Mouse (Mus musculus) hindbrain, embryonic 14.5 days (tissue): Measurements from ENCODE around the gene Asic5. TPM values are rescaled to one million over a fixed set of nuclear protein-coding genes. Genes with fewer than 3 reads are reported as not detected.

Experiments used
- ATAC-seq: fragments of 200-750 bp; cut with Nextera tagmentation; 2 replicates; pipeline ENCODE4 v1.8.0; 2017; ENCODE audit warnings: moderate number of reproducible peaks, mild to moderate bottlenecking, moderate TSS enrichment, moderate library complexity; ENCODE audit not compliant: low FRiP score
- DNase-seq: peaks from one replicate; pipeline ENCODE4 v3.0.0-alpha.2; 2015; ENCODE audit warnings: low spot score
- H3K27ac ChIP-seq: fragments of 300-500 bp; sonication (generic); 2 replicates; pipeline ENCODE4 v1.5.1; 2014; ENCODE audit warnings: mild to moderate bottlenecking, moderate library complexity
- H3K27me3 ChIP-seq: fragments of 300-500 bp; sonication (generic); 2 replicates; pipeline ENCODE4 v1.6.1; 2014; ENCODE audit warnings: mild to moderate bottlenecking, low read length, mixed read lengths; ENCODE audit not compliant: control insufficient read depth, insufficient read depth
- H3K36me3 ChIP-seq: fragments of 300-500 bp; sonication (generic); replicated peaks from 2 replicates; pipeline ENCODE4 v1.6.1; 2014; ENCODE audit not compliant: control insufficient read depth, insufficient read depth
- H3K4me1 ChIP-seq: fragments of 300-500 bp; sonication (generic); replicated peaks from 2 replicates; pipeline ENCODE4 v1.6.1; 2014; ENCODE audit warnings: antibody characterized with exemption, low read length, mixed read lengths; ENCODE audit not compliant: control insufficient read depth, insufficient read depth
- H3K4me2 ChIP-seq: fragments of 300-500 bp; sonication (generic); replicated peaks from 2 replicates; pipeline ENCODE4 v1.6.1; 2014; ENCODE audit warnings: mild to moderate bottlenecking, moderate library complexity
- H3K4me3 ChIP-seq: fragments of 300-500 bp; sonication (generic); replicated peaks from 2 replicates; pipeline ENCODE4 v1.5.1; 2014; ENCODE audit warnings: mild to moderate bottlenecking, low read length
- H3K9ac ChIP-seq: fragments of 300-500 bp; sonication (generic); 2 replicates; pipeline ENCODE4 v1.6.1; 2014
- H3K9me3 ChIP-seq: fragments of 300-500 bp; sonication (generic); 2 replicates; pipeline ENCODE4 v1.6.1; 2016; ENCODE audit warnings: low read length; ENCODE audit not compliant: control insufficient read depth
- WGBS: fragments of 180-500 bp; shearing (Covaris S2); extraction: QIAGEN DNeasy Blood & Tissue Kit; methylation state at CpG from one replicate; pipeline ENCODE4 v1.1.7; 2014; 5-methylcytosine and 5-hydroxymethylcytosine counted together
- polyA plus RNA-seq: library from polyadenylated mRNA; unstranded; fragments of >200 nt; fragmentation: Nextera tagmentation; extraction: Ambion mirVana; gene quantifications from 2 replicates; pipeline ENCODE4 v1.2.1, GENCODE M21; 2014

Asic5 gene
- polyA plus RNA-seq, 1 experiment from 2014 or later, result not detected

DNA sequence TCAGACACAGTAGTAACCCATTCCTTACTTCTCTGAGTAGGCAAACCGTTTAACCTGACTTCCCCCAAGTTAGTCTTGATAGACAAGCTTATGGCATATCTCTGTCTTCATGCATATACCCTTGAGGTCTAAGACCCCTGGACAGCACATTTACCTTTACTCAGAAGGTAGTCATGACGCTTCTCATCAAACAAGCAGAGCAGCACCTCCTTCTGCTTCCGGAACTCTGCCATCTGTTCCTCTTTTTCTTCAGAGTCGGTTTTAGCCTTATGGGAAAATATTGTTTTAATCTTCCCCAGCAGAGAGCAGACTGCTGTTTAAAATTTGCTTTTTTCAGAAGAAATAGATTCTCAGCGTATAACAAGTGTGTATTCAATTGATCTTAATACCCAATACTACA, 18.3 kb upstream of the Asic5 start:
- no peaks in the 10 kb centered on the region for H3K27me3 ChIP-seq
- H3K36me3 ChIP-seq, result no peaks in the 10 kb centered on the region
- no peak overlapping the region for H3K9ac ChIP-seq
- H3K27ac ChIP-seq, result no peak overlapping the region
- DNase-seq, result no peak
- H3K4me1 ChIP-seq, result no peaks in the 10 kb centered on the region
- H3K4me2 ChIP-seq, result no peak overlapping the region
- 77% methylated on average over 5 of the region's 5 CpGs for WGBS
- ATAC-seq, result no peak
- H3K4me3 ChIP-seq, result no peak overlapping the region
- no peaks in the 10 kb centered on the region for H3K9me3 ChIP-seq

DNA sequence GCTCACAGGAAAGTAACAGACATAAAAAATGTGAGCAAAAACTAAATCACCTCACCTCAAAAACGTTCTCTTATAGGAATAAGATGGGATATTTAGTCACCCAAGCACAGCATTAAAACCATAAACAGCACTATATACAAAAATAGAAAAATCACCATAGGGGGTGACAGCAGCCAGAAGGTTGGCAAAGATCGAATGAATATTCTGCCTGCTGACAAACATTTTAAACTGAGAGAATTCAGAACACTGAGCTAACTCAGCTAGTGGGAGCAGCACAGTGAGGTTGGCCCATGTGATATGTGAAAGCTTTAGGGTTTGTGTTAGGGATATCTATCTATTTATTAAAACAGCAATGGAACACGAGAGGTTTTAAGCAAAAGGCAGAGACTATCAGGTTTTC, 17.5 kb upstream of the Asic5 start:
- H3K36me3 ChIP-seq, result no peaks in the 10 kb centered on the region
- 70% methylated on average over 3 of the region's 3 CpGs for WGBS
- H3K27me3 ChIP-seq, result no peaks in the 10 kb centered on the region
- no peak overlapping the region for H3K9ac ChIP-seq
- no peak overlapping the region for H3K27ac ChIP-seq
- ATAC-seq (no peak), DNase-seq (no peak)
- no peak overlapping the region for H3K4me2 ChIP-seq
- H3K4me1 ChIP-seq, result no peaks in the 10 kb centered on the region
- H3K4me3 ChIP-seq, result no peak overlapping the region
- H3K9me3 ChIP-seq, result no peaks in the 10 kb centered on the region

DNA sequence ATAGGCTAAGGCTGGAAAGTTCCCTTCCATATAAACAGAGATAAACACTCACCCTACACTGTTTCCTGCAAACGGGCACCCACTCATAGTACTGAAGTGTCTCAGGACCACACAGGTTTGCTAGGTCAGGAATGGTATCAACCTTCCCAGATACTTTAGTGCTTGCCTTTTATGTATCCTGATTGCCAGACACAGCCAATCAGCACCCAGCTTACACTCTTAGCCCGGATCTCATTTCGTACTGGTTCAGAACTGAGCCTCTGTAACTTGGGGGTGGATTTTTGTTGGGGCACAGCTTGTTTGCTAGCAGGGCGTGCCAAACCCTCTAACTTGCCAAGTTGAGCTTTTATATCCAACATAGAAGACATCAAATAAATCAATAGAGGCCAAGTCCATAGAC, 6.5 kb upstream of the Asic5 start:
- Histone ChIP-seq H3K36me3 (no peaks in the 10 kb centered on the region), H3K27ac (no peak overlapping the region), H3K27me3 (no peaks in the 10 kb centered on the region), H3K4me2 (no peak overlapping the region), H3K4me1 (no peaks in the 10 kb centered on the region), H3K9me3 (no peaks in the 10 kb centered on the region), H3K9ac (no peak overlapping the region), H3K4me3 (no peak overlapping the region)
- ATAC-seq (no peak), DNase-seq (no peak)
- WGBS, result 81% methylated on average over 4 of the region's 4 CpGs

- ATAC-seq (no peak), DNase-seq (no peak)
- no peak within 1 kb of the TSS for H3K9ac ChIP-seq
- H3K9me3 ChIP-seq, result no peaks in the 10 kb centered on the region
- H3K27me3 ChIP-seq, result no peaks in the 10 kb centered on the region
- no peak within 1 kb of the TSS for H3K4me3 ChIP-seq
- no peaks in the 10 kb centered on the region for H3K4me1 ChIP-seq
- H3K27ac ChIP-seq, result no peak within 1 kb of the TSS
- no peaks in the 10 kb centered on the region for H3K36me3 ChIP-seq
- no peak within 1 kb of the TSS for H3K4me2 ChIP-seq
Observed at GRCm38 (mm10) chr3:81976102-81976501, 6.0 kb upstream of the Asic5 start, which contains the start of gene Tdo2. Tdo2 (minus strand) TSS chr3:81976202.

GRCm38 (mm10) chr3:81981576-81981975, 514 bp upstream of the Asic5 start:
- Histone ChIP-seq H3K36me3 (no peaks in the 10 kb centered on the region), H3K27me3 (no peaks in the 10 kb centered on the region), H3K27ac (no peak overlapping the region), H3K4me1 (no peaks in the 10 kb centered on the region), H3K4me2 (no peak overlapping the region), H3K4me3 (no peak overlapping the region), H3K9me3 (no peaks in the 10 kb centered on the region), H3K9ac (no peak overlapping the region)
- ATAC-seq (no peak), DNase-seq (no peak)
- WGBS, result 92% methylated on average over 5 of the region's 5 CpGs

DNA sequence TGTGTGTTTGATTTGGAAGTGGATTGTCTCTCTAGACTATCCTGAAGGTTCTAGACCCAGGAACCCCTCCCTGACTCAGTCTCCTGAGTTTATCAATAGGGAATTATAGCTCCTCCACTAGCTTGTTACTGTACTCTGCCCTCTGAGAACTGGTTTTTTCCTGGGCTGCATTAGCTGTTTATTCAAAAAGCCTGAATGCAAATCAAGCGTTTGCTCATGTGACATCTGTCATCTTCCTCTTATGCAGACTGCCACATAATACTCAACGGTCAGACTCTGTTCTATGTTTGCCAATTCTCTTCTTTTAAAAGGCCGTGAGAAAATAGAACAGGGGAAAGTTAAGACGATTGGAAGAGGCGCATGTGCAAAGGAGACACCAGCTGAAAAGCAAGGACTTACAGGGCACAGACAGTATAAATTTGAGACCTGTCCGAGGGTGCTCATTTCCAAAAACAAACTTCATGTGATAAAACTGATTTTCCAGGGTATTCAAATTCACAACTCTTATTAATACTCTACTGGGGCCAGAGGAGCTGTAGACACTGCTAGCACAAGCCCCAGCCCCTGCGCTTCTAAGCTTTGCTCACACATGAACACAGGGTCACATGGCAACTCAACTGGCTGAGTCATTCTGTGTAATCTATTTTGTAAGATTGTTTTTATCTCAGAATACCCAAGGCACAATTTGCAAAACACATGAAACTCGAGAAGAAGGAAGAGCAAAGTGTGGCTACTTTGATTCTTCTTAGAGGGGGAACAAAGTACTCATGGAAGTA, 1.2 kb downstream of the Asic5 start:
- no peaks in the 10 kb centered on the region for H3K27me3 ChIP-seq
- no peak overlapping the region for H3K4me3 ChIP-seq
- H3K4me2 ChIP-seq, result no peak overlapping the region
- no peaks in the 10 kb centered on the region for H3K9me3 ChIP-seq
- H3K27ac ChIP-seq, result no peak overlapping the region
- DNase-seq (no peak), ATAC-seq (no peak)
- no peaks in the 10 kb centered on the region for H3K36me3 ChIP-seq
- H3K4me1 ChIP-seq, result no peaks in the 10 kb centered on the region
- H3K9ac ChIP-seq, result no peak overlapping the region
- 85% methylated on average over 8 of the region's 8 CpGs for WGBS

DNA sequence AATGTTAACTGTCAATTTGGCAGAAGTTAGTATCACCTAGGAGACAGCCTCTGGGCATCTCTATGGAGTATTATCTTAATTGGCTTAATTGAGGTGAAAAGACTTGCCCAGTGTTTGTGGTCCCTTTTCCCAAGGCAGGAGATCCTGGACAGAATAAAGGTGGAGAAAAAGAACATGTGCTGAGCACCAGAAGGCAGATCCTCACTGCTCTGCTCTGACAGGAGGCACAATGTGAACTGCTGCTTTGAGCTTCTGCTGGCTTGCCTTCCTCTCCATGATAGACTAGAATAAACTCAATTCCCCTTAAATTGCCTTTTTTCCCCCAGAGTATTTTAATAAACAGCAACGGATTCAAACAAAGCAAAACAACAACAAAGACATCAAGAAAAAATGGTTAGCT, 3.0 kb downstream of the Asic5 start:
- no peaks in the 10 kb centered on the region for H3K9me3 ChIP-seq
- H3K27ac ChIP-seq, result no peak overlapping the region
- H3K27me3 ChIP-seq, result no peaks in the 10 kb centered on the region
- no peaks in the 10 kb centered on the region for H3K36me3 ChIP-seq
- H3K4me2 ChIP-seq, result no peak overlapping the region
- no peak overlapping the region for H3K9ac ChIP-seq
- ATAC-seq (no peak), DNase-seq (no peak)
- H3K4me1 ChIP-seq, result no peaks in the 10 kb centered on the region
- no peak overlapping the region for H3K4me3 ChIP-seq
- 48% methylated on average over 1 of the region's 1 CpGs for WGBS

- ATAC-seq (no peak), DNase-seq (no peak)
- 97% methylated on average over 2 of the region's 2 CpGs for WGBS
- Histone ChIP-seq H3K4me3 (no peak overlapping the region), H3K27me3 (no peaks in the 10 kb centered on the region), H3K4me1 (no peaks in the 10 kb centered on the region), H3K4me2 (no peak overlapping the region), H3K9ac (no peak overlapping the region), H3K36me3 (no peaks in the 10 kb centered on the region), H3K9me3 (no peaks in the 10 kb centered on the region), H3K27ac (no peak overlapping the region)
Observed at GRCm38 (mm10) chr3:81986103-81986502, 4.0 kb downstream of the Asic5 start.

- no peak for ATAC-seq
- no peak overlapping the region for H3K9ac ChIP-seq
- H3K4me2 ChIP-seq, result no peak overlapping the region
- no peak overlapping the region for H3K27ac ChIP-seq
- no peaks in the 10 kb centered on the region for H3K9me3 ChIP-seq
- H3K4me1 ChIP-seq, result no peaks in the 10 kb centered on the region
- 97% methylated on average over 3 of the region's 3 CpGs for WGBS
- no peak for DNase-seq
- H3K36me3 ChIP-seq, result no peaks in the 10 kb centered on the region
- no peak overlapping the region for H3K4me3 ChIP-seq
- H3K27me3 ChIP-seq, result no peaks in the 10 kb centered on the region
Observed at GRCm38 (mm10) chr3:81987628-81988027, 5.5 kb downstream of the Asic5 start.

GRCm38 (mm10) chr3:81989692-81990141, 7.6 kb downstream of the Asic5 start:
- no peaks in the 10 kb centered on the region for H3K4me1 ChIP-seq

More at GRCm38 (mm10) chr3:81989692-81990141, 7.6 kb downstream of the Asic5 start:
- Histone ChIP-seq H3K9ac (no peak overlapping the region), H3K27ac (no peak overlapping the region), H3K27me3 (no peaks in the 10 kb centered on the region), H3K36me3 (no peaks in the 10 kb centered on the region), H3K9me3 (no peaks in the 10 kb centered on the region), H3K4me2 (no peak overlapping the region), H3K4me3 (no peak overlapping the region)
- no peak for DNase-seq
- no peak for ATAC-seq
- 58% methylated on average over 2 of the region's 2 CpGs for WGBS
